In the genomic region with DNA sequence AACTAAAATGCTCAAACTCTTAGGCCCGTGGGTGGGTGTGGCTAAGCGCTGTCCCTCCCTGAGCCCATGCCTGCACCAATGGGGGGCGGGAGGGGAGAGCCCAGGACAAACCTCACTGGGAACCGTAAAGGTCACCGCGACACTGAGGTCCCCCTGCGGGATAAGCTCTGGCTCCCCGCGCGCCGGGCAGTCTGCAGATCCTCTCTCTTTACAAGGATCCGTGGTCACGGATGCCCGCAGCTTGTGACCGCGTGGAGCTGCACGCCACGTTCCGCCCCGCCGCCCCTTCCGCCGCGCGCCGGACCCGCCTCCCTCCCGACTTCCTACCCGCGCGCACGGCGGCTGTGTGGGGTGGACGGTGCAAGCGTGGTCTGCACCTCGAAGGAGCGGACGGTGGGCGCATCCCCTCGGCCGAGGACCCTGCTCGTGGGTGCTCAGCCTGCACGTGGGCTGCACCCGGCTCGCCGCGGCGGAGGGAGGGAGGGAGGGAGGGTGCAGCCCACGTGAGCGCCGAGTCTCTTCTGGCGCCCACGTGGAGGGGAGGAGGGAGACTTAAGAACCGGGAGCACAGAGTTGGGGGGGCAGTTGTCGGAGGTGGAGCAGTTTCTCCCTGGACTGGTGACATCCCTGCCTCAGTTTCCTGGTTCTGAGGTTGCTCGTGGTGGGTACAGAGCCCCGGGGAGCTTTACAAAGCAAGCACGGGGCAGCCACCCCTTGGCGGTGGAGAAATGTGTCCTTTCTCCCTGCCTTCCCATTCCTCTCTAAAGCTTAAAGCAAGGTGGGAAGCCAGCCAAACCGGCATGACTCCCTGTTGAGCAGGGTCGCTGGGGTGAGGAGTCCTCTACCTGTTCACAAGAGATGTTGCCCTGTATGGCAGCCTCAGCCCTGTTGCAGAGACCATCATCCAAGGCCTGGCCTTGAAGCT, we compare ENCODE assay signal across 8 mouse cellular contexts. TPM values are rescaled to one million over a fixed set of nuclear protein-coding genes. Genes with fewer than 3 reads are reported as not detected.
DNase-seq lines count a peak whose midpoint lies in the region; ATAC-seq and TF ChIP-seq lines count a peak whose summit lies in the region.

No protein-coding gene starts in this region.

- H3K9me3 ChIP-seq in G1E (replicated peaks) = no peaks in the 10 kb centered on the region
- no peaks in the 10 kb centered on the region for H3K9me3 ChIP-seq in hindbrain, embryonic 11.5 days (ENCODE audit: control insufficient read depth, low read length)

- no peak for TF ChIP-seq CTCF in G1E (IDR thresholded peaks at IDR 0.05; ENCODE audit: low read depth, low read length)

- WGBS in hindbrain, embryonic 11.5 days = under 1% methylated on average over 46 of the region's 61 CpGs

- peak overlapping the region; percentile 88 for H3K4me3 ChIP-seq in G1E (ENCODE audit: low read depth, low read length)
- peak overlapping the region; percentile 68 for H3K4me3 ChIP-seq in hindbrain, embryonic 11.5 days (ENCODE audit: low read depth, low read length)

- H3K36me3 ChIP-seq in G1E (replicated peaks) = peaks cover 30% of the 10 kb centered on the region
- no peaks in the 10 kb centered on the region for H3K36me3 ChIP-seq in hindbrain, embryonic 11.5 days (ENCODE audit: control insufficient read depth, insufficient read depth, low read length)

- peak overlapping the region; percentile 69 for H3K9ac ChIP-seq in hindbrain, embryonic 11.5 days (ENCODE audit: low read depth, low read length)

- peak; percentile 95 for ATAC-seq in G1E (ENCODE audit: extremely low read depth, insufficient number of reproducible peaks, low FRiP score, poor library complexity, severe bottlenecking)
- peak; percentile 92 for ATAC-seq in hindbrain, embryonic 11.5 days (ENCODE audit: low FRiP score)

- no peaks in the 10 kb centered on the region for H3K27me3 ChIP-seq in G1E (ENCODE audit: insufficient read depth, low read length)
- H3K27me3 ChIP-seq in hindbrain, embryonic 11.5 days (ENCODE audit: control insufficient read depth, insufficient read depth, low read length) = no peaks in the 10 kb centered on the region

- H3K27ac ChIP-seq in hindbrain, embryonic 11.5 days (ENCODE audit: low read depth, low read length) = no peak overlapping the region

- peaks cover 26% of the 10 kb centered on the region for H3K4me1 ChIP-seq in G1E (ENCODE audit: insufficient read depth, low read depth, low read length)
- peaks cover 3% of the 10 kb centered on the region; the same call in 1 of the 2 replicates for H3K4me1 ChIP-seq in hindbrain, embryonic 11.5 days (replicated peaks; ENCODE audit: control insufficient read depth, insufficient read depth, low read length)

- peak overlapping the region; percentile 65 for H3K4me2 ChIP-seq in hindbrain, embryonic 11.5 days (replicated peaks; ENCODE audit: low read depth, low read length)

- DNase-seq in G1E (ENCODE audit: low spot score) = peak; percentile 85
- peak; percentile 20 for DNase-seq in cerebellum, adult 11 months
- peak; percentile 75 for DNase-seq in forelimb bud, embryonic 11.5 days (ENCODE audit: low read depth, low spot score)
- peak; percentile 77 for DNase-seq in hindbrain, embryonic 11.5 days (ENCODE audit: low spot score)
- peak; percentile 34 to 50 for DNase-seq in layer of hippocampus, postnatal 36 days
- peak; percentile 26 for DNase-seq in lung, postnatal 25 days (ENCODE audit: low spot score)
- peak; percentile 68 for DNase-seq in retina, embryonic 14.5 days (ENCODE audit: low spot score)
- peak; percentile 43 to 45 for DNase-seq in thymus, postnatal 36 days

RNA-seq across cellular contexts. Expression of a gene that starts 11.2 kb away (rescaled TPM):
- total RNA-seq in G1E (2014; fragmentation: Nextera tagmentation) (55.0 and 60.1 TPM in 2 replicates), G1E (2017) (19.2 and 20.1 TPM in 2 replicates)
- 11.8 and 12.6 TPM in 2 replicates for polyA plus RNA-seq in G1E (2012)
- 30.8 and 31.4 TPM in 2 replicates for polyA plus RNA-seq in hindbrain, embryonic 11.5 days (2014; fragmentation: Nextera tagmentation; extraction: Ambion mirVana)
- 1 to 10 TPM; 6.7 to 8.8 TPM for total RNA-seq in layer of hippocampus, postnatal 36 days (2021)

Comparison
In these comparisons a context has a peak if more than half of its experiments do, and no peak if none do; other contexts are left out.
1. DNase-seq: peak in every context shown above with its lines; median percentile 85 in G1E; 77 in hindbrain, embryonic 11.5 days; 75 in forelimb bud, embryonic 11.5 days; 68 in retina, embryonic 14.5 days; 44 in thymus, postnatal 36 days; 42 in layer of hippocampus, postnatal 36 days; 26 in lung, postnatal 25 days; 20 in cerebellum, adult 11 months.